Mouse (Mus musculus) Patski (cell line): ENCODE results near the gene Nudt9. TPM values are rescaled to one million over a fixed set of nuclear protein-coding genes. Genes with fewer than 3 reads are reported as not detected.

Experiments used
- ATAC-seq: fragments of 100-300 bp; one replicate; pipeline ENCODE4 v1.8.0; 2021
- CTCF ChIA-PET: fragments of 350-600 bp; sonication (Branson Sonifier 250); formaldehyde crosslinking; loops from one replicate; lab custom pipeline; 2022; ENCODE audit warnings: inconsistent platforms; lab: Charles Lee
- POLR2A ChIA-PET: fragments of 350-600 bp; sonication (Branson Sonifier 250); formaldehyde crosslinking; loops from one replicate; lab custom pipeline; 2022; ENCODE audit warnings: antibody characterized with exemption, inconsistent platforms; lab: Charles Lee
- DNase-seq: peaks from one replicate; pipeline ENCODE4 v3.0.0-alpha.2; 2011; ENCODE audit warnings: low read depth, low spot score
- H3K27me3 ChIP-seq: fragments of 371-371 bp; one replicate; pipeline ENCODE4 v1.5.1; 2021
- CTCF ChIP-seq: fragments of 100-300 bp; IDR thresholded peaks from one replicate; pipeline ENCODE4 v1.5.1; 2021
- in situ Hi-C: fragments of 300-500 bp; cut with MboI; formaldehyde crosslinking; loops from 3 replicates; pipeline ENCODE4 v1.11.1; 2018; ENCODE audit warnings: low pct_unique_long_range_greater_than_20kb, mixed read lengths
- polyA plus RNA-seq: library from polyadenylated mRNA; unstranded; gene quantifications from one replicate; pipeline ENCODE4 v1.2.3, GENCODE M21; 2021

Gene Nudt9
- polyA plus RNA-seq, 1 experiment from 2014 or later = 52.3 TPM

GRCm38 (mm10) chr5:104055816-104056215 is 9.7 kb downstream of the Nudt9 start:
- ATAC-seq (no peak), DNase-seq (no peak)
- no peak for TF ChIP-seq CTCF
- CTCF ChIA-PET = interaction anchor here (1.0 to 2.1 kb wide), 4 partner anchors 14 to 60 kb away, joined by 3 to 13 read pairs (median 3); no protein-coding TSS in a partner anchor
- in situ Hi-C loops = no loop called here
- H3K27me3 ChIP-seq = no peaks in the 10 kb centered on the region
- POLR2A ChIA-PET = interaction anchor here (0.6 kb wide), 1 partner anchor 402 kb away, joined by 3 read pairs; no protein-coding TSS in a partner anchor

DNA sequence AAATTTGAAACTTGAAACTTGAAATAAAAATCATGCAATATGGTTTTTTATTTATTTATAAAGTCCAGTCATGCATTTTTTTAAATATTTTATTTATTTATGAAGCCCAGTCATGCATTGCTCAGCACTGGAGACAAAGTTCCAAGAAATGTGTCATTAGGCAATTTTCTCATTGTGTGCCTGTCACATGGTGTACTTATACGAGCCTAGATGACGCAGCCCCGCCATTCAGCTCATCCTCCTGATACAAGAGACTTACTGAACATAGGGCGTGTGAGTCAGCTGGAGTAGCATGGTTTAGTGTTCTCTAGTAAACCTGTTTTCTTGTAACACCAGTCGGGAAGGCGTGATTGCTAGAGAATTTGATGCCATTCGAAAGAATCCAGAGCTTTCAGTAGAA is 10.2 kb downstream of the Nudt9 start:
- no peak for TF ChIP-seq CTCF
- ATAC-seq (no peak), DNase-seq (no peak)
- no peaks in the 10 kb centered on the region for H3K27me3 ChIP-seq
- ChIA-PET POLR2A (no interaction called here), CTCF (interaction anchor here (1.0 to 3.1 kb wide), 6 partner anchors 8 to 61 kb away, joined by 3 to 13 read pairs (median 3); no protein-coding TSS in a partner anchor)
- in situ Hi-C loops = no loop called here

DNA sequence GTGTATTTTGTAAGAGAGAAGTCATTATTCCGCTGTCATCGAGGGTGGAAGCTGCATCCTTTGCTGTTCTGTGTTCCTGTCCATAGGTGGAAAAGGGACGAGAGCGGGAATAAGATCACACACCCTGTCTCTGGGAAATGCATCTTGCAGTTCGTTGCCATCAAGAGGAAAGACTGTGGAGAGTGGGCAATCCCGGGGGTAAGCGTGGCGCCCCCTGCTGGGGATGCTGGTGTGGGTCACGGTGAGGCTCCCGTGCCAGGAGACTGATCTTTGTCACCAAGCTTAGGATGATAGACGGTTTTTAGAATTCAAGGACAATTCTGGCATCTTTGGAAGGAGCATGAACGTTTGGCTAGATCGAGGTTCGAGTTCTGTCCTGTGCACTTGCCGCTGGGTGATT is 11.9 kb downstream of the Nudt9 start:
- no peaks in the 10 kb centered on the region for H3K27me3 ChIP-seq
- ChIA-PET CTCF (interaction anchor here (0.7 to 3.1 kb wide), 6 partner anchors 8 to 62 kb away, joined by 3 to 13 read pairs (median 4); no protein-coding TSS in a partner anchor), POLR2A (no interaction called here)
- ATAC-seq = no peak
- in situ Hi-C loops = no loop called here
- peak; percentile 60 for TF ChIP-seq CTCF
- DNase-seq = no peak

GRCm38 (mm10) chr5:104059628-104060027 is 13.5 kb downstream of the Nudt9 start:
- no peak for DNase-seq
- TF ChIP-seq CTCF = no peak
- no peak for ATAC-seq
- POLR2A ChIA-PET = interaction anchor here (0.6 kb wide), 2 partner anchors 14 to 60 kb away, joined by 4 read pairs; no protein-coding TSS in a partner anchor
- in situ Hi-C loops = no loop called here
- H3K27me3 ChIP-seq = no peaks in the 10 kb centered on the region
- CTCF ChIA-PET = interaction anchor here (2.0 to 3.7 kb wide), 2 partner anchors 15 to 59 kb away, joined by 6 to 25 read pairs; no protein-coding TSS in a partner anchor

DNA sequence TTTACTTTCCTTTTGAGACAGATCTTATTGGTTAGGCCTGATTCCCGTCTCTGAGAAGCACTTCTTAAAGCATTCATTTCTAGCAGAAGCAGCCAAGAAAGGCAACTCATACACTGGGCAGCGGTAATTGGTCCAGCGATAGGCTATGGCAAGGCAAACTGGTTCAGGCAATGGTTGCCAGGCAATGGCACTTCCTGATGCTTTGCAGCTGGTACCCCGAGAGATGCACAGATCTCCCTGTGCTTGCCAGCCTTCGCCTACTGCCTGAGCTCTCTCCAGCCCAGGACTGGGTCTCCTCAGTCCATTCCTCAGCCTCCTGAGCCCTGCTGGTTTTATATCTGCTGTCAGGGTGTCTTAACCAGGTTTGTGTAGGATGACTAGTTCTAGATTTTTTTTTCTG is 14.3 kb downstream of the Nudt9 start:
- ATAC-seq (no peak), DNase-seq (no peak)
- TF ChIP-seq CTCF = no peak
- in situ Hi-C loops = no loop called here
- CTCF ChIA-PET = interaction anchor here (0.7 to 3.7 kb wide), 4 partner anchors 14 to 60 kb away, joined by 3 to 25 read pairs (median 4); no protein-coding TSS in a partner anchor
- H3K27me3 ChIP-seq = no peaks in the 10 kb centered on the region
- POLR2A ChIA-PET = interaction anchor here (0.7 kb wide), 1 partner anchor 469 kb away, joined by 3 read pairs; no protein-coding TSS in a partner anchor

GRCm38 (mm10) chr5:104061936-104062772 is 16.0 kb downstream of the Nudt9 start:
- in situ Hi-C loops = no loop called here
- CTCF ChIA-PET = interaction anchor here (3.7 kb wide), 1 partner anchor 12 kb away, joined by 25 read pairs; no protein-coding TSS in a partner anchor
- no peak for ATAC-seq
- no peaks in the 10 kb centered on the region for H3K27me3 ChIP-seq
- POLR2A ChIA-PET = no interaction called here
- DNase-seq = no peak
- TF ChIP-seq CTCF = no peak

DNA sequence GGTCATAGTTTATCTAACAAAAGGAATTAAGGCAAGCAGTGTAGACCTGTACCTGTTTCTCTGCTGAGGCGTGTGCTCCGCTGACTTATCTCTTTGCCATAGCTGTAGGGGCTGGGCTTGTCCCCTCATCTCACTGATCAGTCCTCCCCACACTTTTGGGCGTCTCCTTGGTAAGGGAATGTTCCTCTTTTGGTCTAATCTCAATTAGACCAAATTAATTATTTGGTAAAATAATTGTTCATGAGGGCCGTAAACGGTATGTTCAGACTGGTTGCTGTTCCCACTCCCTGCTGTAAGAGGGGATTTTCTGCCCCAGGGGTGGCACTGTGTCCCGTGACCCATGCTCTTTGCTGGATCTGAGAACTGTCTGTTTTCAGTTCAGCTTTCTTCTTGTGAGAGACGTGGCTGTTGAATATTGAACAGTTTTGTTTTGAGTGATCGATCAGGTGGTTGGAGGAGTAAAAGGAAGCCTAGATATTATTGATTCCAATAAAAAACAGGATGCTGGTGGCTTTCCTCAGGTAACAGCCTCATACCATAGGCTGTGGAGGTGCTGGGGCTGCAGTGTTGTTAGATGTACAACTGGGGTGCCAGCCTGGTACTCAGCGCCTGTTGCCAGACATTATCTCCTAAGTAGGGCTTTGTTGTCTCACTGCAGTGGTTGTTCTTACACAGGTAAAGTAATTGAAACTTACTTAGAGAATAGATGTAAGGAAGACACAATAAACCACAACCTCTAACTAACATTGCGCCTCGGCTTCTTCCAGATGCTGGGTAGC is 16.9 kb downstream of the Nudt9 start:
- H3K27me3 ChIP-seq = no peaks in the 10 kb centered on the region
- ChIA-PET POLR2A (no interaction called here), CTCF (interaction anchor here (2.6 to 3.7 kb wide), 2 partner anchors 11 kb away, joined by 15 to 25 read pairs; no protein-coding TSS in a partner anchor)
- TF ChIP-seq CTCF = no peak
- DNase-seq (no peak), ATAC-seq (no peak)
- in situ Hi-C loops = no loop called here

DNA sequence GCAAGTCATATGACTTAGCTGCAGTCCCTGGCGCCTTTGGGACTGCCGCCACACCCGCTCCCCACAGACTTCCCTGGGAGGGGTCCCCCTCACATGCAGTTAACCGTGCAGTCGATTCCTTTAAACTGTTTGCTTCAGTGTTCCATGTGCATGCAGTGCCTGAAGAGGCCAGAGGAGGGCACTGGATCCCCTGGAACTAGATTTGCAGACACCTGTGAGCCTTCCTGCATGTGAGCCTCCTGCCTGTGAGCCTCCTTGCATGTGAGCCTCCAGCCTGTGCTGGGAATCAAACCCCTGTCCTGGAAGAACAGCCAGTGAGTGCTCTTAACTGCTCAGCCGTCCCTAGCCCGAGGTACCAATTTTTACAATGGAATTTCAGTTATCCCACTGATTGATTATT is 22.6 kb downstream of the Nudt9 start:
- POLR2A ChIA-PET = no interaction called here
- CTCF ChIA-PET = no interaction called here
- DNase-seq (no peak), ATAC-seq (no peak)
- in situ Hi-C loops = no loop called here
- TF ChIP-seq CTCF = peak; percentile 61
- no peaks in the 10 kb centered on the region for H3K27me3 ChIP-seq

DNA sequence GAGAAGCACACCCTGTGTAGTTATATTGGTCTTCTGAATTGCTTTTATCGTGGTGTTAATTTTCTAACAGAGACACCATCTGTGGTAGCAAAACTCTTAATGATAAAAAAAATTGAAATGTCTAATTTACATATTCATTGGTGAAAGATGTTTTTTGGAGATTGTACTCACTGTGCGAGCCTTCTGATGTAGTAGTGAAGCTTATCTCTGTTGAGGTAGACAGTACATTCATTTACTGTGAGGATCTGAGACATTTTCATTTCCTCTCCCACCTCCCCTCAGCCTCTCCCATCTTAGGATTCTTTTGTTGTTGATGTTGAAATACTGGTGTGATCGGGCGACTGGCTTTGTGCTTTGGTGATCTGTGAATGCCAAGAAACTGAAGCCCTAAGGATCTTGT is 24.9 kb downstream of the Nudt9 start:
- no peak for ATAC-seq
- no peak for TF ChIP-seq CTCF
- DNase-seq = no peak
- H3K27me3 ChIP-seq = peaks cover 13% of the 10 kb centered on the region
- POLR2A ChIA-PET = no interaction called here
- in situ Hi-C loops = no loop called here
- CTCF ChIA-PET = no interaction called here

- in situ Hi-C loops = no loop called here
Observed at GRCm38 (mm10) chr5:104072272-104072886, 26.3 kb downstream of the Nudt9 start.

More at GRCm38 (mm10) chr5:104072272-104072886, 26.3 kb downstream of the Nudt9 start:
- DNase-seq = no peak
- no peak for ATAC-seq
- ChIA-PET CTCF (interaction anchor here (1.4 to 4.7 kb wide), 2 partner anchors 24 to 73 kb away, joined by 3 to 38 read pairs; no protein-coding TSS in a partner anchor), POLR2A (no interaction called here)
- H3K27me3 ChIP-seq = peaks cover 17% of the 10 kb centered on the region
- no peak for TF ChIP-seq CTCF
